Mouse (Mus musculus): Measurements from ENCODE around the gene Krtap5-2. TPM values are rescaled to one million over a fixed set of nuclear protein-coding genes. Genes with fewer than 3 reads are reported as not detected.
"Not testable (repeated sequence)": the region's sequence is repeated elsewhere in the genome, so short reads cannot be mapped to it uniquely, and the experiment has no call there.

The Krtap5-2 gene
- total RNA-seq (2014; rRNA removed) (not detected in 2 replicates), polyA plus RNA-seq (2015; fragmentation: Nextera tagmentation; extraction: Ambion mirVana) (not detected in 2 replicates)

- not testable (repeated sequence) for ATAC-seq; H3K4me3 ChIP-seq (ENCODE audit: low read length); H3K36me3 ChIP-seq (ENCODE audit: insufficient read depth, low read length); H3K27ac ChIP-seq; DNase-seq (ENCODE audit: low spot score); H3K9ac ChIP-seq (replicated peaks; ENCODE audit: low read length); H3K27me3 ChIP-seq (ENCODE audit: insufficient read depth, low read length); H3K4me1 ChIP-seq (ENCODE audit: insufficient read depth, low read length); H3K4me2 ChIP-seq (ENCODE audit: low read depth, low read length); H3K9me3 ChIP-seq (ENCODE audit: low read length)
Observed at GRCm38 (mm10) chr7:142175905-142176304, at the start of gene Krtap5-2. Gene Krtap5-2 (minus strand): TSS chr7:142176005.

- no peak for ATAC-seq
- TF ChIP-seq CTCF (IDR thresholded peaks at IDR 0.05; ENCODE audit: low read depth), result no peak
- 46% methylated on average over 2 of the region's 2 CpGs for WGBS
- H3K4me3 ChIP-seq (ENCODE audit: low read length), result no peak overlapping the region
- no peaks in the 10 kb centered on the region for H3K27me3 ChIP-seq (ENCODE audit: insufficient read depth, low read length)
- no peak for DNase-seq (ENCODE audit: low spot score)
- no peak overlapping the region for H3K27ac ChIP-seq
- no peak overlapping the region for H3K4me2 ChIP-seq (ENCODE audit: low read depth, low read length)
- H3K9ac ChIP-seq (replicated peaks; ENCODE audit: low read length), result no peak overlapping the region
- H3K36me3 ChIP-seq (ENCODE audit: insufficient read depth, low read length), result no peaks in the 10 kb centered on the region
- H3K9me3 ChIP-seq (ENCODE audit: low read length), result no peaks in the 10 kb centered on the region
- H3K4me1 ChIP-seq (ENCODE audit: insufficient read depth, low read length), result no peaks in the 10 kb centered on the region
Observed at GRCm38 (mm10) chr7:142224518-142224917, 48.7 kb upstream of the Krtap5-2 start.

- H3K9me3 ChIP-seq (ENCODE audit: low read length); H3K9ac ChIP-seq (replicated peaks; ENCODE audit: low read length); H3K27ac ChIP-seq; H3K4me3 ChIP-seq (ENCODE audit: low read length); H3K27me3 ChIP-seq (ENCODE audit: insufficient read depth, low read length); H3K4me1 ChIP-seq (ENCODE audit: insufficient read depth, low read length); DNase-seq (ENCODE audit: low spot score); ATAC-seq; H3K4me2 ChIP-seq (ENCODE audit: low read depth, low read length); H3K36me3 ChIP-seq (ENCODE audit: insufficient read depth, low read length): not testable (repeated sequence)
- WGBS, result 54% methylated on average over 1 of the region's 1 CpGs
Observed at GRCm38 (mm10) chr7:142212136-142212535, 36.3 kb upstream of the Krtap5-2 start.

GRCm38 (mm10) chr7:142211559-142211958, 35.8 kb upstream of the Krtap5-2 start, which contains the start of gene Gm7579:
Gene Gm7579 (plus strand): TSS chr7:142211859.
- no peaks in the 10 kb centered on the region for H3K9me3 ChIP-seq (ENCODE audit: low read length)
- no peaks in the 10 kb centered on the region for H3K4me1 ChIP-seq (ENCODE audit: insufficient read depth, low read length)
- WGBS, result 52% methylated on average over 1 of the region's 1 CpGs
- no peaks in the 10 kb centered on the region for H3K27me3 ChIP-seq (ENCODE audit: insufficient read depth, low read length)
- H3K9ac ChIP-seq (replicated peaks; ENCODE audit: low read length), result no peak within 1 kb of the TSS
- no peaks in the 10 kb centered on the region for H3K36me3 ChIP-seq (ENCODE audit: insufficient read depth, low read length)
- H3K27ac ChIP-seq, result no peak within 1 kb of the TSS
- ATAC-seq (no peak), DNase-seq (ENCODE audit: low spot score) (no peak)
- no peak within 1 kb of the TSS for H3K4me3 ChIP-seq (ENCODE audit: low read length)
- no peak for TF ChIP-seq CTCF (IDR thresholded peaks at IDR 0.05; ENCODE audit: low read depth)
- H3K4me2 ChIP-seq (ENCODE audit: low read depth, low read length), result no peak within 1 kb of the TSS

GRCm38 (mm10) chr7:142206891-142207290, 31.1 kb upstream of the Krtap5-2 start:
- not testable (repeated sequence) for H3K36me3 ChIP-seq (ENCODE audit: insufficient read depth, low read length); H3K27ac ChIP-seq

GRCm38 (mm10) chr7:142205488-142205887, 29.7 kb upstream of the Krtap5-2 start:
- no peaks in the 10 kb centered on the region for H3K4me1 ChIP-seq (ENCODE audit: insufficient read depth, low read length)
- H3K9me3 ChIP-seq (ENCODE audit: low read length), result no peaks in the 10 kb centered on the region
- H3K27ac ChIP-seq, result no peak overlapping the region
- ATAC-seq (no peak), DNase-seq (ENCODE audit: low spot score) (no peak)
- no peak overlapping the region for H3K9ac ChIP-seq (replicated peaks; ENCODE audit: low read length)
- no peak for TF ChIP-seq CTCF (IDR thresholded peaks at IDR 0.05; ENCODE audit: low read depth)
- H3K4me2 ChIP-seq (ENCODE audit: low read depth, low read length), result no peak overlapping the region
- H3K27me3 ChIP-seq (ENCODE audit: insufficient read depth, low read length), result no peaks in the 10 kb centered on the region
- no peaks in the 10 kb centered on the region for H3K36me3 ChIP-seq (ENCODE audit: insufficient read depth, low read length)
- H3K4me3 ChIP-seq (ENCODE audit: low read length), result no peak overlapping the region

More at GRCm38 (mm10) chr7:142206891-142207290, 31.1 kb upstream of the Krtap5-2 start:
- ATAC-seq; H3K27me3 ChIP-seq (ENCODE audit: insufficient read depth, low read length); H3K9me3 ChIP-seq (ENCODE audit: low read length); H3K4me1 ChIP-seq (ENCODE audit: insufficient read depth, low read length); H3K4me3 ChIP-seq (ENCODE audit: low read length); H3K4me2 ChIP-seq (ENCODE audit: low read depth, low read length); DNase-seq (ENCODE audit: low spot score); H3K9ac ChIP-seq (replicated peaks; ENCODE audit: low read length): not testable (repeated sequence)
- 69% methylated on average over 5 of the region's 5 CpGs for WGBS

- no peak within 1 kb of the TSS for H3K9ac ChIP-seq (replicated peaks; ENCODE audit: low read length)
- 69% methylated on average over 1 of the region's 1 CpGs for WGBS
- H3K36me3 ChIP-seq (ENCODE audit: insufficient read depth, low read length), result no peaks in the 10 kb centered on the region
- no peaks in the 10 kb centered on the region for H3K27me3 ChIP-seq (ENCODE audit: insufficient read depth, low read length)
- H3K4me1 ChIP-seq (ENCODE audit: insufficient read depth, low read length), result no peaks in the 10 kb centered on the region
- no peak within 1 kb of the TSS for H3K27ac ChIP-seq
- no peak within 1 kb of the TSS for H3K4me3 ChIP-seq (ENCODE audit: low read length)
- DNase-seq (ENCODE audit: low spot score), result no peak
- no peak within 1 kb of the TSS for H3K4me2 ChIP-seq (ENCODE audit: low read depth, low read length)
- ATAC-seq, result no peak
- no peak for TF ChIP-seq CTCF (IDR thresholded peaks at IDR 0.05; ENCODE audit: low read depth)
- no peaks in the 10 kb centered on the region for H3K9me3 ChIP-seq (ENCODE audit: low read length)
Observed at GRCm38 (mm10) chr7:142201064-142201463, 25.3 kb upstream of the Krtap5-2 start, which contains the start of gene Krtap5-3. Gene Krtap5-3 (plus strand): TSS chr7:142201364.

Measured in hindbrain, postnatal 0 days (tissue).